Mouse (Mus musculus): ENCODE results near the gene Tspan31. TPM values are rescaled to one million over a fixed set of nuclear protein-coding genes. Genes with fewer than 3 reads are reported as not detected.

Gene Tspan31
- polyA plus RNA-seq, 1 experiment from 2014 or later = 77.4 TPM

GRCm38 (mm10) chr10:127040569-127041214 lies 29.4 kb downstream of the Tspan31 start:
- 3% methylated on average over 20 of the region's 20 CpGs for WGBS (ENCODE audit: insufficient replicate concordance)

GRCm38 (mm10) chr10:127037641-127038040 lies 32.4 kb downstream of the Tspan31 start:
- no peak overlapping the region for H3K27ac ChIP-seq (replicated peaks)
- no peaks in the 10 kb centered on the region for H3K9me3 ChIP-seq (replicated peaks)
- no peaks in the 10 kb centered on the region for H3K36me3 ChIP-seq (replicated peaks)
- ATAC-seq (ENCODE audit: insufficient read depth) = no peak
- no peak overlapping the region for H3K9ac ChIP-seq
- WGBS (ENCODE audit: insufficient replicate concordance) = 63% methylated on average over 12 of the region's 12 CpGs
- H3K4me3 ChIP-seq (replicated peaks) = no peak overlapping the region
- H3K27me3 ChIP-seq = peaks cover 60% of the 10 kb centered on the region
- no peak overlapping the region for H3K4me2 ChIP-seq
- H3K4me1 ChIP-seq (replicated peaks) = peaks cover 19% of the 10 kb centered on the region

More at GRCm38 (mm10) chr10:127040569-127041214, 29.4 kb downstream of the Tspan31 start:
- 0 out of 2 replicates have a peak, but pooled peaks cover 4% of the 10 kb centered on the region for H3K36me3 ChIP-seq (replicated peaks)
- H3K9me3 ChIP-seq (replicated peaks) = no peaks in the 10 kb centered on the region
- peak overlapping the region; percentile 93 for H3K4me2 ChIP-seq
- H3K4me1 ChIP-seq (replicated peaks) = peaks cover 24% of the 10 kb centered on the region
- peak overlapping the region; percentile 75 for H3K4me3 ChIP-seq (replicated peaks)
- ATAC-seq (ENCODE audit: insufficient read depth) = no peak
- H3K27ac ChIP-seq (replicated peaks) = no peak overlapping the region
- H3K9ac ChIP-seq = peak overlapping the region; percentile 54
- peaks cover 55% of the 10 kb centered on the region for H3K27me3 ChIP-seq

GRCm38 (mm10) chr10:127036273-127036672 lies 33.8 kb downstream of the Tspan31 start:
- Histone ChIP-seq H3K9me3 (replicated peaks) (no peaks in the 10 kb centered on the region), H3K36me3 (replicated peaks) (no peaks in the 10 kb centered on the region), H3K27ac (replicated peaks) (no peak overlapping the region), H3K4me2 (no peak overlapping the region), H3K4me1 (replicated peaks) (peaks cover 5% of the 10 kb centered on the region), H3K9ac (no peak overlapping the region), H3K27me3 (peaks cover 53% of the 10 kb centered on the region), H3K4me3 (replicated peaks) (no peak overlapping the region)
- ATAC-seq (ENCODE audit: insufficient read depth) = no peak
- WGBS (ENCODE audit: insufficient replicate concordance) = 67% methylated on average over 12 of the region's 12 CpGs

- no peaks in the 10 kb centered on the region for H3K9me3 ChIP-seq (replicated peaks)
- no peak for ATAC-seq (ENCODE audit: insufficient read depth)
- no peak overlapping the region for H3K4me2 ChIP-seq
- H3K9ac ChIP-seq = no peak overlapping the region
- WGBS (ENCODE audit: insufficient replicate concordance) = 65% methylated on average over 8 of the region's 8 CpGs
- H3K4me3 ChIP-seq (replicated peaks) = no peak overlapping the region
- H3K27ac ChIP-seq (replicated peaks) = no peak overlapping the region
- H3K4me1 ChIP-seq (replicated peaks) = peaks cover 12% of the 10 kb centered on the region
- peaks cover 24% of the 10 kb centered on the region; the same call in 1 of the 2 replicates for H3K27me3 ChIP-seq
- peaks cover 6% of the 10 kb centered on the region for H3K36me3 ChIP-seq (replicated peaks)
These were observed 36.7 kb downstream of the Tspan31 start for GRCm38 (mm10) chr10:127033301-127033741.

- H3K4me2 ChIP-seq = peak within 1 kb of the TSS; percentile 97
- H3K9ac ChIP-seq = peak within 1 kb of the TSS; percentile 76
- peaks cover 5% of the 10 kb centered on the region; the same call in 1 of the 2 replicates for H3K27me3 ChIP-seq
- peak within 1 kb of the TSS; percentile 62; the same call in 1 of the 2 replicates for H3K27ac ChIP-seq (replicated peaks)
- WGBS (ENCODE audit: insufficient replicate concordance) = 5% methylated on average over 56 of the region's 56 CpGs
- H3K36me3 ChIP-seq (replicated peaks) = peaks cover 33% of the 10 kb centered on the region
- H3K4me1 ChIP-seq (replicated peaks) = peaks cover 12% of the 10 kb centered on the region
- H3K4me3 ChIP-seq (replicated peaks) = peak within 1 kb of the TSS; percentile 86
- H3K9me3 ChIP-seq (replicated peaks) = no peaks in the 10 kb centered on the region
- peak; percentile 86 for ATAC-seq (ENCODE audit: insufficient read depth)
These were observed 39.4 kb downstream of the Tspan31 start, which contains the start of gene Tsfm for GRCm38 (mm10) chr10:127030336-127031296. Gene Tsfm, minus strand, starts transcription at chr10:127030840.

GRCm38 (mm10) chr10:127018422-127018821 lies 51.6 kb downstream of the Tspan31 start:
- no peak overlapping the region for H3K4me3 ChIP-seq (replicated peaks)
- H3K4me1 ChIP-seq (replicated peaks) = no peaks in the 10 kb centered on the region
- H3K9me3 ChIP-seq (replicated peaks) = no peaks in the 10 kb centered on the region
- 69% methylated on average over 16 of the region's 16 CpGs for WGBS (ENCODE audit: insufficient replicate concordance)
- H3K27ac ChIP-seq (replicated peaks) = no peak overlapping the region
- no peaks in the 10 kb centered on the region for H3K27me3 ChIP-seq
- H3K9ac ChIP-seq = no peak overlapping the region
- peaks cover 9% of the 10 kb centered on the region; the same call in 1 of the 2 replicates for H3K36me3 ChIP-seq (replicated peaks)
- H3K4me2 ChIP-seq = no peak overlapping the region
- no peak for ATAC-seq (ENCODE audit: insufficient read depth)

Other genes with a start within 250 kb of the Tspan31 start
- gene Atp23, start 168.9 kb downstream of the Tspan31 start, polyA plus RNA-seq (2015; fragmentation: Nextera tagmentation; extraction: Ambion mirVana) = 6.2 and 7.0 TPM in 2 replicates
- gene Ctdsp2, start 91.5 kb downstream of the Tspan31 start, polyA plus RNA-seq (2015; fragmentation: Nextera tagmentation; extraction: Ambion mirVana) = 11.3 and 12.9 TPM in 2 replicates
- 0.07 and 0.16 TPM in 2 replicates for gene Avil, start 69.6 kb downstream of the Tspan31 start, polyA plus RNA-seq (2015; fragmentation: Nextera tagmentation; extraction: Ambion mirVana)
- 43.9 and 44.8 TPM in 2 replicates for gene Tsfm, start 39.4 kb downstream of the Tspan31 start, polyA plus RNA-seq (2015; fragmentation: Nextera tagmentation; extraction: Ambion mirVana)
- gene Mettl1, start 28.9 kb downstream of the Tspan31 start, polyA plus RNA-seq (2015; fragmentation: Nextera tagmentation; extraction: Ambion mirVana) = 15.6 and 15.7 TPM in 2 replicates
- 0.06 and 0.14 TPM in 2 replicates for gene Eef1akmt3, start 28.8 kb downstream of the Tspan31 start, polyA plus RNA-seq (2015; fragmentation: Nextera tagmentation; extraction: Ambion mirVana)
- not detected in 2 replicates for gene Cyp27b1, start 22.0 kb downstream of the Tspan31 start, polyA plus RNA-seq (2015; fragmentation: Nextera tagmentation; extraction: Ambion mirVana)
- gene March9, start 10.1 kb downstream of the Tspan31 start, polyA plus RNA-seq (2015; fragmentation: Nextera tagmentation; extraction: Ambion mirVana) = 0.03 TPM in 1 of 2 replicates, not detected in the other
- 338 and 361 TPM in 2 replicates for gene Cdk4, start 6.7 kb downstream of the Tspan31 start, polyA plus RNA-seq (2015; fragmentation: Nextera tagmentation; extraction: Ambion mirVana)
- gene Agap2, start 5.0 kb upstream of the Tspan31 start, polyA plus RNA-seq (2015; fragmentation: Nextera tagmentation; extraction: Ambion mirVana) = 0.35 and 0.67 TPM in 2 replicates
- gene Os9, start 50.9 kb upstream of the Tspan31 start, polyA plus RNA-seq (2015; fragmentation: Nextera tagmentation; extraction: Ambion mirVana) = 54.0 and 58.1 TPM in 2 replicates
- gene B4galnt1, start 95.0 kb upstream of the Tspan31 start, polyA plus RNA-seq (2015; fragmentation: Nextera tagmentation; extraction: Ambion mirVana) = 19.3 and 21.0 TPM in 2 replicates
- 2.1 and 3.2 TPM in 2 replicates for gene Slc26a10, start 110.4 kb upstream of the Tspan31 start, polyA plus RNA-seq (2015; fragmentation: Nextera tagmentation; extraction: Ambion mirVana)
- 5.4 and 5.8 TPM in 2 replicates for gene Arhgef25, start 119.8 kb upstream of the Tspan31 start, polyA plus RNA-seq (2015; fragmentation: Nextera tagmentation; extraction: Ambion mirVana)
- gene Dtx3, start 125.5 kb upstream of the Tspan31 start, polyA plus RNA-seq (2015; fragmentation: Nextera tagmentation; extraction: Ambion mirVana) = 16.7 and 16.9 TPM in 2 replicates
- 41.9 and 45.1 TPM in 2 replicates for gene Pip4k2c, start 141.3 kb upstream of the Tspan31 start, polyA plus RNA-seq (2015; fragmentation: Nextera tagmentation; extraction: Ambion mirVana)
- gene Kif5a, start 193.1 kb upstream of the Tspan31 start, polyA plus RNA-seq (2015; fragmentation: Nextera tagmentation; extraction: Ambion mirVana) = 0.06 and 0.21 TPM in 2 replicates
- gene Dctn2, start 196.1 kb upstream of the Tspan31 start, polyA plus RNA-seq (2015; fragmentation: Nextera tagmentation; extraction: Ambion mirVana) = 69.5 and 75.7 TPM in 2 replicates
- 7.9 and 8.0 TPM in 2 replicates for gene Mbd6, start 218.8 kb upstream of the Tspan31 start, polyA plus RNA-seq (2015; fragmentation: Nextera tagmentation; extraction: Ambion mirVana)
- 109 and 112 TPM in 2 replicates for gene Mars, start 241.5 kb upstream of the Tspan31 start, polyA plus RNA-seq (2015; fragmentation: Nextera tagmentation; extraction: Ambion mirVana)